10 mouse cellular contexts compared by ENCODE assay signal in genomic region chr7:140126934-140127333, GRCm38 (mm10). TPM values are rescaled to one million over a fixed set of nuclear protein-coding genes. Genes with fewer than 3 reads are reported as not detected.
DNase-seq lines count a peak whose midpoint lies in the region; ATAC-seq and TF ChIP-seq lines count a peak whose summit lies in the region.
"Had no signal": no experiment of that assay in that cellular context is flagged by ENCODE, and none has a peak within 500 bp of the region (broad histone marks: within the 10 kb centered on the region; RNA-seq: fewer than 3 reads in every experiment).

No protein-coding gene starts in this region.

- ATAC-seq in lung, embryonic 16.5 days (ENCODE audit: low read depth) = no peak
- no peak for ATAC-seq in intestine, embryonic 14.5 days (replicated peaks; ENCODE audit: low FRiP score, low TSS enrichment, low read depth)

- TF ChIP-seq CTCF in small intestine, adult 2 months (IDR thresholded peaks at IDR 0.05; ENCODE audit: extremely low read depth, insufficient read length, insufficient replicate concordance, low read depth, low read length) = no peak

- peak overlapping the region; percentile 25; the same call in 1 of the 2 replicates for H3K4me2 ChIP-seq in lung, embryonic 16.5 days (ENCODE audit: low read depth, low read length)
- H3K4me2 ChIP-seq in intestine, embryonic 14.5 days (ENCODE audit: low read length) = peak overlapping the region; percentile 25

- H3K27ac ChIP-seq in lung, embryonic 16.5 days (ENCODE audit: low read length) = no peak overlapping the region
- H3K27ac ChIP-seq in intestine, embryonic 14.5 days (ENCODE audit: low read depth) = no peak overlapping the region
- H3K27ac ChIP-seq in small intestine, adult 2 months (ENCODE audit: insufficient read depth, low read depth, low read length) = peak overlapping the region; percentile 30; the same call in 1 of the 2 replicates

- WGBS in lung, embryonic 16.5 days = 82% methylated on average over 3 of the region's 3 CpGs
- WGBS in intestine, embryonic 14.5 days = 83% methylated on average over 3 of the region's 3 CpGs
- 41% methylated on average over 3 of the region's 3 CpGs for WGBS in small intestine, adult 2 months

- H3K36me3 ChIP-seq in lung, embryonic 16.5 days (ENCODE audit: control insufficient read depth, insufficient read depth, low read length) = peaks cover 8% of the 10 kb centered on the region
- H3K36me3 ChIP-seq in intestine, embryonic 14.5 days (ENCODE audit: control insufficient read depth, insufficient read depth, low read length) = peaks cover 19% of the 10 kb centered on the region
- H3K36me3 ChIP-seq in small intestine, adult 2 months (ENCODE audit: control insufficient read depth, insufficient read depth, low read length) = peaks cover 5% of the 10 kb centered on the region; the same call in 1 of the 2 replicates

- 0 out of 2 replicates have a peak overlapping the region, but pooled peaks have one; percentile 6 for H3K4me3 ChIP-seq in lung, embryonic 16.5 days (ENCODE audit: low read length)
- H3K4me3 ChIP-seq in intestine, embryonic 14.5 days (ENCODE audit: low read depth, low read length) = no peak overlapping the region
- H3K4me3 ChIP-seq in small intestine, adult 2 months (ENCODE audit: low read depth, low read length) = peak overlapping the region; percentile 30
- H3K4me3 ChIP-seq: erythroblast, embryonic 14.5 days had no signal

- H3K9me3 ChIP-seq in lung, embryonic 16.5 days (ENCODE audit: control insufficient read depth, low read length) = no peaks in the 10 kb centered on the region
- no peaks in the 10 kb centered on the region for H3K9me3 ChIP-seq in intestine, embryonic 14.5 days (ENCODE audit: control insufficient read depth, low read length)

- DNase-seq in lung, postnatal 10 days = no peak
- DNase-seq in ZHBTc4 (ENCODE audit: low read depth, low spot score) = peak; percentile 32
- DNase-seq in intestine, embryonic 14.5 days (ENCODE audit: low spot score) = no peak
- DNase-seq in kidney, postnatal 36 days = no peak
- DNase-seq in kidney, postnatal 14 days = no peak
- DNase-seq: thymus, adult 2 months had no signal

- H3K9ac ChIP-seq in lung, embryonic 16.5 days (ENCODE audit: low read length) = peak overlapping the region; percentile 32
- H3K9ac ChIP-seq in intestine, embryonic 14.5 days (ENCODE audit: low read length) = no peak overlapping the region

- H3K27me3 ChIP-seq in lung, embryonic 16.5 days (ENCODE audit: control insufficient read depth, insufficient read depth, low read depth, low read length) = no peaks in the 10 kb centered on the region
- H3K27me3 ChIP-seq in intestine, embryonic 14.5 days (replicated peaks; ENCODE audit: control insufficient read depth, insufficient read depth, low read length) = no peaks in the 10 kb centered on the region
- no peaks in the 10 kb centered on the region for H3K27me3 ChIP-seq in small intestine, adult 2 months (ENCODE audit: control insufficient read depth, insufficient read depth, low read length)

- TF ChIP-seq POLR2A in small intestine, adult 2 months (IDR thresholded peaks at IDR 0.05; ENCODE audit: low read depth, low read length) = no peak

- H3K4me1 ChIP-seq in lung, embryonic 16.5 days (replicated peaks; ENCODE audit: control insufficient read depth, insufficient read depth, low read length) = peaks cover 11% of the 10 kb centered on the region
- peaks cover 6% of the 10 kb centered on the region; the same call in 1 of the 2 replicates for H3K4me1 ChIP-seq in intestine, embryonic 14.5 days (replicated peaks; ENCODE audit: control insufficient read depth, insufficient read depth, low read length)
- H3K4me1 ChIP-seq in small intestine, adult 2 months (ENCODE audit: control insufficient read depth, insufficient read depth, insufficient read length, low read length) = peaks cover 9% of the 10 kb centered on the region; the same call in 1 of the 2 replicates

RNA-seq across cellular contexts. Expression of gene Mtg1, which starts 10.4 kb away (rescaled TPM):
- 20.7 and 24.8 TPM in 2 replicates for polyA plus RNA-seq in lung, embryonic 16.5 days (2015; fragmentation: Nextera tagmentation; extraction: Ambion mirVana)
- polyA plus RNA-seq in intestine, embryonic 14.5 days (2014; fragmentation: Nextera tagmentation; extraction: Ambion mirVana) = 30.8 and 31.6 TPM in 2 replicates
- polyA plus RNA-seq in small intestine, adult 2 months (2012; rRNA removed) = 8.3 and 16.6 TPM in 2 replicates

RNA-seq across cellular contexts. Expression of gene Echs1, which starts 10.7 kb away (rescaled TPM):
- 141 and 148 TPM in 2 replicates for polyA plus RNA-seq in lung, embryonic 16.5 days (2015; fragmentation: Nextera tagmentation; extraction: Ambion mirVana)
- polyA plus RNA-seq in intestine, embryonic 14.5 days (2014; fragmentation: Nextera tagmentation; extraction: Ambion mirVana) = 177 and 183 TPM in 2 replicates
- polyA plus RNA-seq in small intestine, adult 2 months (2012; rRNA removed) = 47.4 and 48.1 TPM in 2 replicates

RNA-seq across cellular contexts. Expression of gene Paox, which starts 11.3 kb away (rescaled TPM):
- polyA plus RNA-seq in lung, embryonic 16.5 days (2015; fragmentation: Nextera tagmentation; extraction: Ambion mirVana) = 19.9 and 21.3 TPM in 2 replicates
- 35.5 and 39.5 TPM in 2 replicates for polyA plus RNA-seq in intestine, embryonic 14.5 days (2014; fragmentation: Nextera tagmentation; extraction: Ambion mirVana)
- 11.0 and 13.5 TPM in 2 replicates for polyA plus RNA-seq in small intestine, adult 2 months (2012; rRNA removed)
- polyA plus RNA-seq: erythroblast, embryonic 14.5 days had no signal

RNA-seq across cellular contexts. Expression of gene Fuom, which starts 24.7 kb away (rescaled TPM):
- polyA plus RNA-seq in lung, embryonic 16.5 days (2015; fragmentation: Nextera tagmentation; extraction: Ambion mirVana) = 18.6 and 21.4 TPM in 2 replicates
- 34.9 and 39.4 TPM in 2 replicates for polyA plus RNA-seq in intestine, embryonic 14.5 days (2014; fragmentation: Nextera tagmentation; extraction: Ambion mirVana)
- polyA plus RNA-seq in small intestine, adult 2 months (2012; rRNA removed) = 76.8 and 111 TPM in 2 replicates

RNA-seq across cellular contexts. Expression of gene Sprn, which starts 27.7 kb away (rescaled TPM):
- 0.25 and 0.41 TPM in 2 replicates for polyA plus RNA-seq in lung, embryonic 16.5 days (2015; fragmentation: Nextera tagmentation; extraction: Ambion mirVana)
- polyA plus RNA-seq in intestine, embryonic 14.5 days (2014; fragmentation: Nextera tagmentation; extraction: Ambion mirVana) = 0.72 and 0.77 TPM in 2 replicates
- polyA plus RNA-seq in small intestine, adult 2 months (2012; rRNA removed) = 0.29 and 0.34 TPM in 2 replicates
- polyA plus RNA-seq: erythroblast, embryonic 14.5 days; liver, embryonic 16.5 days had no signal
